8 mouse cellular contexts compared by ENCODE assay signal in the genomic region with DNA sequence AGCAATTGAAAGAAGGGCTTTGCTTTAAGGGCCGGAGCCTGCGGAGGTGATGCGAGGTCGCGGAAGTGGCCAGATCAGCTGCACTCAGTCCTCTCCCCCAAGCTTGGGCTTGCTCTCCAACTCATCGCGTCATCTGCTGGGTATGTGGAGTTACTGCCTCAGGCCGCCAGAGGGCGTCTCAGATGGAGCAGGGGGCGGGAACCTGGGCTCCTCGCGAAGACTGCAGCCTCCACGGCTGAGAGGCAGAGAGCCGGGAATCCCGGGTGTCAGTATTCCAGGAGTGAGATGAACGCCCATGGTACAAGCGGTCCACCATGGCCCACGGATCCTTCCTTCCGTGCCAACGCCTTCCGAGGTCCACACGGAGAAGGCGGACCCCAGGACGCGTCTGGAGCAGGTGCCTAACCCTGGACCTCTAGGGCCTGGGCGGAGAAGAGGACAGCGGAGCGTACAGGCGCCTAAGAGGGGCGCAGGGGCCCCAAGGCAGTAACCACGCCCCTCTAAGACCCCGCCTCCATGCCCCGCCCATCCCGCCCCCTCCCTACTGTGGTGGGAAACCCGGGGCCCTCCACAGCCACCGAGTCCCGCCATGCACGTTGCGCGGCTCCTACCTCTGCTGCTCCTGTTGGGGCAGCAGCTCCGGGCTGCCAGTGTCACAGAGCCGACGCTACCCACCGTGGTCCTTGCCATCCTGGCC. TPM values are rescaled to one million over a fixed set of nuclear protein-coding genes. Genes with fewer than 3 reads are reported as not detected.
DNase-seq lines count a peak whose midpoint lies in the region; ATAC-seq and TF ChIP-seq lines count a peak whose summit lies in the region.

TSS of gene Cercam (plus strand) at position 216 of the 697 bp plus-strand sequence.

- DNase-seq in G1E (ENCODE audit: low spot score): peak; percentile 90
- DNase-seq in cerebellum, adult 11-12 months: peak; percentile 87
- DNase-seq in heart, postnatal 14 days: peak; percentile 89 to 93
- peak; percentile 58 for DNase-seq in large intestine, adult 2 months (ENCODE audit: low read depth, low spot score)

- TF ChIP-seq POLR2A in testis, adult 2 months (IDR thresholded peaks at IDR 0.05; ENCODE audit: control insufficient read depth, low read depth, low read length): peak; percentile 25; the same call in 1 of the 2 replicates

- H3K4me2 ChIP-seq in forebrain, embryonic 15.5 days (replicated peaks): peak within 1 kb of the TSS; percentile 89
- peak within 1 kb of the TSS; percentile 82 for H3K4me2 ChIP-seq in liver, embryonic 16.5 days (ENCODE audit: low read depth, low read length)
- H3K4me2 ChIP-seq in neural tube, embryonic 12.5 days (replicated peaks): peak within 1 kb of the TSS; percentile 85

- ATAC-seq in G1E (ENCODE audit: extremely low read depth, insufficient number of reproducible peaks, low FRiP score, poor library complexity, severe bottlenecking): peak; percentile 73
- peak; percentile 93 for ATAC-seq in forebrain, embryonic 15.5 days (replicated peaks)
- peak; percentile 77 for ATAC-seq in liver, embryonic 16.5 days (ENCODE audit: low read depth)
- peak; percentile 92 for ATAC-seq in neural tube, embryonic 12.5 days (ENCODE audit: low FRiP score, low read depth)

- WGBS in forebrain, embryonic 15.5 days: 0% methylated on average over 40 of the region's 44 CpGs
- under 1% methylated on average over 44 of the region's 44 CpGs for WGBS in large intestine, adult 2 months
- under 1% methylated on average over 44 of the region's 44 CpGs for WGBS in liver, embryonic 16.5 days (ENCODE audit: insufficient replicate concordance)
- under 1% methylated on average over 44 of the region's 44 CpGs for WGBS in neural tube, embryonic 12.5 days

- H3K4me1 ChIP-seq in G1E (ENCODE audit: insufficient read depth, low read depth, low read length): peaks cover 44% of the 10 kb centered on the region
- H3K4me1 ChIP-seq in forebrain, embryonic 15.5 days: peaks cover 17% of the 10 kb centered on the region
- H3K4me1 ChIP-seq in liver, embryonic 16.5 days (ENCODE audit: control insufficient read depth, low read depth, low read length): peaks cover 20% of the 10 kb centered on the region
- peaks cover 24% of the 10 kb centered on the region for H3K4me1 ChIP-seq in neural tube, embryonic 12.5 days
- peaks cover 10% of the 10 kb centered on the region for H3K4me1 ChIP-seq in testis, adult 2 months (ENCODE audit: control insufficient read depth, insufficient read depth, low read length)

- peak; percentile 78 for TF ChIP-seq CTCF in G1E (IDR thresholded peaks at IDR 0.05; ENCODE audit: low read depth, low read length)
- peak; percentile 92 for TF ChIP-seq CTCF in testis, adult 2 months (IDR thresholded peaks at IDR 0.05; ENCODE audit: control insufficient read depth, insufficient read depth, insufficient replicate concordance, low read depth, low read length)

- peak within 1 kb of the TSS; percentile 81 for H3K27ac ChIP-seq in forebrain, embryonic 15.5 days (replicated peaks)
- peak within 1 kb of the TSS; percentile 98 for H3K27ac ChIP-seq in liver, embryonic 16.5 days (ENCODE audit: low read length)
- H3K27ac ChIP-seq in neural tube, embryonic 12.5 days: no peak within 1 kb of the TSS
- peak within 1 kb of the TSS; percentile 61; the same call in 1 of the 2 replicates for H3K27ac ChIP-seq in testis, adult 2 months (ENCODE audit: control insufficient read depth, insufficient read depth, low read depth, low read length)

- H3K4me3 ChIP-seq in G1E (ENCODE audit: low read depth, low read length): peak within 1 kb of the TSS; percentile 86
- peak within 1 kb of the TSS; percentile 58 for H3K4me3 ChIP-seq in forebrain, embryonic 15.5 days
- H3K4me3 ChIP-seq in liver, embryonic 16.5 days (ENCODE audit: low read depth, low read length): peak within 1 kb of the TSS; percentile 86
- peak within 1 kb of the TSS; percentile 46 for H3K4me3 ChIP-seq in neural tube, embryonic 12.5 days
- peak within 1 kb of the TSS; percentile 88 for H3K4me3 ChIP-seq in testis, adult 2 months (ENCODE audit: control insufficient read depth, low read depth, low read length)

- H3K27me3 ChIP-seq in G1E (ENCODE audit: insufficient read depth, low read length): peaks cover 19% of the 10 kb centered on the region
- no peaks in the 10 kb centered on the region for H3K27me3 ChIP-seq in forebrain, embryonic 15.5 days
- no peaks in the 10 kb centered on the region for H3K27me3 ChIP-seq in liver, embryonic 16.5 days (ENCODE audit: control insufficient read depth, insufficient read depth, low read depth, low read length)
- H3K27me3 ChIP-seq in neural tube, embryonic 12.5 days (replicated peaks): no peaks in the 10 kb centered on the region
- H3K27me3 ChIP-seq in testis, adult 2 months (ENCODE audit: control insufficient read depth, insufficient read depth, low read length): no peaks in the 10 kb centered on the region

- H3K9ac ChIP-seq in forebrain, embryonic 15.5 days (replicated peaks): peak within 1 kb of the TSS; percentile 54
- peak within 1 kb of the TSS; percentile 94 for H3K9ac ChIP-seq in liver, embryonic 16.5 days (ENCODE audit: low read depth, low read length)
- peak within 1 kb of the TSS; percentile 50 for H3K9ac ChIP-seq in neural tube, embryonic 12.5 days

- intact Hi-C loops in heart, postnatal 14 days (cut with DNase I): no loop called here

- H3K9me3 ChIP-seq in G1E (replicated peaks): no peaks in the 10 kb centered on the region
- no peaks in the 10 kb centered on the region for H3K9me3 ChIP-seq in forebrain, embryonic 15.5 days
- H3K9me3 ChIP-seq in liver, embryonic 16.5 days (replicated peaks; ENCODE audit: control insufficient read depth, low read length): no peaks in the 10 kb centered on the region
- H3K9me3 ChIP-seq in neural tube, embryonic 12.5 days: no peaks in the 10 kb centered on the region

- H3K36me3 ChIP-seq in G1E (replicated peaks): peaks cover 37% of the 10 kb centered on the region
- H3K36me3 ChIP-seq in forebrain, embryonic 15.5 days: no peaks in the 10 kb centered on the region
- H3K36me3 ChIP-seq in liver, embryonic 16.5 days (ENCODE audit: control insufficient read depth, insufficient read depth): peaks cover 10% of the 10 kb centered on the region; the same call in 1 of the 2 replicates
- peaks cover 10% of the 10 kb centered on the region; the same call in 1 of the 2 replicates for H3K36me3 ChIP-seq in neural tube, embryonic 12.5 days
- no peaks in the 10 kb centered on the region for H3K36me3 ChIP-seq in testis, adult 2 months (ENCODE audit: control insufficient read depth, insufficient read depth, low read length)

RNA-seq across cellular contexts. Expression of gene Cercam, which starts in this region (rescaled TPM):
- total RNA-seq in G1E (2014; fragmentation: Nextera tagmentation): 22.2 and 23.6 TPM in 2 replicates
- total RNA-seq in G1E (2017): 2.9 and 5.1 TPM in 2 replicates
- 17.6 and 21.1 TPM in 2 replicates for polyA plus RNA-seq in G1E (2012)
- 6.8 and 7.2 TPM in 2 replicates for polyA plus RNA-seq in forebrain, embryonic 15.5 days (2015; fragmentation: Nextera tagmentation; extraction: Ambion mirVana)
- total RNA-seq in heart, postnatal 14 days (2021): 10 to 100 TPM in 1 of 2 experiments, 1 to 10 TPM in 1; 9.3 to 10.3 TPM
- polyA plus RNA-seq in large intestine, adult 2 months (2012; rRNA removed): 6.3 and 6.8 TPM in 2 replicates
- 32.8 and 35.6 TPM in 2 replicates for polyA plus RNA-seq in liver, embryonic 16.5 days (2015; fragmentation: Nextera tagmentation; extraction: Ambion mirVana)
- 24.0 and 24.6 TPM in 2 replicates for polyA plus RNA-seq in neural tube, embryonic 12.5 days (2016; fragmentation: Nextera tagmentation; extraction: Ambion mirVana)
- polyA plus RNA-seq in testis, adult 2 months (2012; rRNA removed): 8.9 and 10.1 TPM in 2 replicates
